Mouse (Mus musculus) liver, embryonic 13.5 days (tissue): ENCODE measurements around the gene Chrnb1. TPM values are rescaled to one million over a fixed set of nuclear protein-coding genes. Genes with fewer than 3 reads are reported as not detected.
A peak's percentile ranks its signal among the peaks of the same experiment; 100 is the strongest.

Source experiments
- ATAC-seq: fragments of 200-750 bp; cut with Nextera tagmentation; 2 replicates; pipeline ENCODE4 v1.8.0; 2017; ENCODE audit warnings: low read depth, mild to moderate bottlenecking, moderate number of reproducible peaks, moderate library complexity
- DNase-seq: peaks from one replicate; pipeline ENCODE4 v3.0.0; 2022
- H3K27ac ChIP-seq: fragments of 300-500 bp; sonication (generic); 2 replicates; pipeline ENCODE4 v1.5.1; 2015; ENCODE audit warnings: moderate library complexity, mild to moderate bottlenecking, inconsistent platforms
- H3K27me3 ChIP-seq: fragments of 300-500 bp; sonication (generic); 2 replicates; pipeline ENCODE4 v1.6.1; 2015; ENCODE audit warnings: mild to moderate bottlenecking, inconsistent platforms
- H3K36me3 ChIP-seq: fragments of 300-500 bp; sonication (generic); 2 replicates; pipeline ENCODE4 v1.6.1; 2015; ENCODE audit warnings: mild to moderate bottlenecking, inconsistent platforms
- H3K4me1 ChIP-seq: fragments of 300-500 bp; sonication (generic); replicated peaks from 2 replicates; pipeline ENCODE4 v1.6.1; 2015; ENCODE audit warnings: inconsistent platforms
- H3K4me2 ChIP-seq: fragments of 300-500 bp; sonication (generic); 2 replicates; pipeline ENCODE4 v1.6.1; 2015; ENCODE audit warnings: inconsistent platforms, mild to moderate bottlenecking, moderate library complexity
- H3K4me3 ChIP-seq: fragments of 300-500 bp; sonication (generic); replicated peaks from 2 replicates; pipeline ENCODE4 v1.5.1; 2015; ENCODE audit warnings: mild to moderate bottlenecking, inconsistent platforms
- H3K9ac ChIP-seq: fragments of 300-500 bp; sonication (generic); 2 replicates; pipeline ENCODE4 v1.6.1; 2015; ENCODE audit warnings: mild to moderate bottlenecking, inconsistent platforms
- H3K9me3 ChIP-seq: fragments of 300-500 bp; sonication (generic); replicated peaks from 2 replicates; pipeline ENCODE4 v1.6.1; 2016; ENCODE audit warnings: inconsistent platforms
- WGBS: fragments of 180-500 bp; shearing (Covaris S2); methylation state at CpG from one replicate; pipeline ENCODE4 v1.1.7; 2015; ENCODE audit not compliant: insufficient replicate concordance; 5-methylcytosine and 5-hydroxymethylcytosine counted together
- polyA plus RNA-seq: library from polyadenylated mRNA; unstranded; fragments of >200 nt; fragmentation: Nextera tagmentation; extraction: Ambion mirVana; gene quantifications from 2 replicates; pipeline ENCODE4 v1.2.1, GENCODE M21; 2015

The Chrnb1 gene
- 0.43 and 0.59 TPM in 2 replicates for polyA plus RNA-seq

DNA sequence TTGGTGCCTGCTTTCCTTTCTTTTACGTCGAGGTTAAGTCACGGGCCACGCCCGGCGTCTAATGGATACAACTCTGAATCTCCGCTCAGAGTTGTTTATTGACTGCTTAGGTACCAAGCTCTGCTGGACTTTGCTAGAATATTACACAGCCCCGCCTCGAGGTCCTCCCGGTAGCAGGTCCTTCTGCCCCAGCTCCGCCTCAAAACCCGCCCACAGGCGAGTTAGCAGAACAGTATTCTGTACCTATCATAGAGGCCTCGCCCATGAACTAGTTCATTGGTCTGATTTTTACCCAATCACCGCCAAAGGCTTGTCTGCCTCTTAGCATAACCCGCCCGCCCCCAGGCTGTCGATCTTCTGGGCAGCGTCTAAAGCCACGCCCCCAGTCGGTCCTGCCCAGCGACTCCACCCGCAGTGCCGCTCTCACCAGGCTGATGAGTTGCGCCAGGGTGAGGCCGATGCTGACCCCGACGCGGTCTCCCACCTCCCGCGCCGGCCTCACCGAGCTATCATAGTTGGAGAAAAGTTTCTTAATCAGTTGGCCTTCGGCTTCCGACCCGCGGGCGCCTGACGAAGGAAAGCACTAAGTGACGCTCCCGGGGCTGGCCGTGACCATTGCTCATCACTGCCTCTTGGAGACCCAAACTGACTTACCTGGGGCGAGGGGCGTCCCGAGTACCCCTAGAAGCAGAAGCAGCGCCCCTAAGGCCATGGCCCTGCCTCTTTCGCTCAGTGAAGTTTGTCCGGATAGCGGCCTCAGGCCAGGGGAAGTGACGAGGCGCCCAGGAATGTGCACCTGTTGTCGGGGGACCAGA, at the start of gene Chrnb1:
TSS of gene Chrnb1 (minus strand) at position 776 of the 815 bp plus-strand sequence.
- Histone ChIP-seq H3K27me3 (peaks cover 75% of the 10 kb centered on the region), H3K9ac (peak within 1 kb of the TSS; percentile 63), H3K27ac (peak within 1 kb of the TSS; percentile 54; the same call in 1 of the 2 replicates), H3K36me3 (no peaks in the 10 kb centered on the region), H3K4me2 (peak within 1 kb of the TSS; percentile 94), H3K4me1 (peaks cover 19% of the 10 kb centered on the region), H3K9me3 (no peaks in the 10 kb centered on the region), H3K4me3 (peak within 1 kb of the TSS; percentile 59)
- DNase-seq (peak; percentile 96), ATAC-seq (peak; percentile 99)
- WGBS: 1% methylated on average over 52 of the region's 52 CpGs

DNA sequence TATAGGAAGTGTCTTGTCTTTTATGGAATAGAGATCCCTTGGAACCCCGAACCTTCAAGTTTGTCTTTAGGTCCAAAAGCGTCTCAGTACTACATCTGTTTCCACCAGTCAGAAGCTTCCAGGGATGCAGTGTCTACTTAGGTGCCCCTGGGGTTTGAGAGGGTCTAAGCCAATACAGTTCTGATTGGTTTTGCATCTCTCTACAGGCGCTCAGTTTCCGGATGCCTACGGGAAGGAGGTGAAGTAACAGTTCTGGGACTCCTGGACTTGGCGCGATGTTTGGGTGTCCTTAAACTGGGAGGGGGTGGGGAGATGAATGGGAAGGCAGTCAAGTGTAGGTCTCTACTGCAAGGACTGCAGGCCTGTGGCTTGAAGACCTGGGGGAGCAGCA, 43.0 kb upstream of the Chrnb1 start:
- H3K27ac ChIP-seq: peak overlapping the region; percentile 85
- H3K9ac ChIP-seq: peak overlapping the region; percentile 80
- peaks cover 63% of the 10 kb centered on the region for H3K4me1 ChIP-seq
- peaks cover 41% of the 10 kb centered on the region for H3K27me3 ChIP-seq
- peak overlapping the region; percentile 70 for H3K4me3 ChIP-seq
- peak; percentile 2; the same call in 1 of the 2 replicates for ATAC-seq
- no peaks in the 10 kb centered on the region for H3K9me3 ChIP-seq
- 2% methylated on average over 7 of the region's 7 CpGs for WGBS
- no peak for DNase-seq
- H3K36me3 ChIP-seq: 0 out of 2 replicates have a peak, but pooled peaks cover 3% of the 10 kb centered on the region
- H3K4me2 ChIP-seq: peak overlapping the region; percentile 95

DNA sequence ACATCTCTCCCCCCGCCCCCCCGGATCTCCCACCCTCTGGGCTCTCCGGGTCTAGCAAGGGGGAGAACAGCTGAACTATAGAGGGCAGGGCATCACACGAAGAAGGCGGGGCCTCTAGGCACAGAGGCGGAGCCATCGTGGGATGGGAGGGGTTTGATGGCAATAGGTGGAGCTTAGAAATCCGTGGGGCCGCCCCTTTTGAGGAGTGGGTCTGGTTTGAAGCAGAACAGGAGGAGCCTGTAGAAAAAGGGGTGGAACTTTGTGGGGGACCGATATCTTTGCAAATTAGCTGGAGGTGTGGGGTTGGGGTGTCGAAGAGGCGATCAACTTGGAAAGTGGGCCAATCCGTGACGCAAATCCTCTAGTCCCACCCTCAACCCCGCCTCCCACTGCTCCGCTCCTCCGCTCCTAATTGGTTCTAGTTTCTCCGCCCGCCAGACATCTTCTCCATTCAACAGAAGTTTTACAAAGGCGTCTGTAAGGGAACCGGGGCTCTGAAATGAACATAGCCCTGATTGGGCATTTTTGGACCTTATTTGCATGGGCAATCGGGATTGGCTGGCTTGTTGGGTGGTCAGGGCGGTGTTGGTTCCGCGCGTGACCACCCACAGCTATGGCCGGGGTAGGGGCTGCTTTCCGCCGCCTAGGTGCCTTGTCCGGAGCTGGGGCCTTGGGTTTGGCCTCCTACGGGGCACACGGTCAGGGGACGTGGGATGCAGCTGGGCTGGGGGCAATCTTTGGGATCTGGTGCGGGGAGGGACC, 42.4 kb upstream of the Chrnb1 start, which contains the start of gene Tmem256:
TSS of gene Tmem256 (plus strand) at position 563 of the 762 bp plus-strand sequence.
- H3K4me1 ChIP-seq: peaks cover 65% of the 10 kb centered on the region
- under 1% methylated on average over 34 of the region's 34 CpGs for WGBS
- peak within 1 kb of the TSS; percentile 80 for H3K9ac ChIP-seq

DNA sequence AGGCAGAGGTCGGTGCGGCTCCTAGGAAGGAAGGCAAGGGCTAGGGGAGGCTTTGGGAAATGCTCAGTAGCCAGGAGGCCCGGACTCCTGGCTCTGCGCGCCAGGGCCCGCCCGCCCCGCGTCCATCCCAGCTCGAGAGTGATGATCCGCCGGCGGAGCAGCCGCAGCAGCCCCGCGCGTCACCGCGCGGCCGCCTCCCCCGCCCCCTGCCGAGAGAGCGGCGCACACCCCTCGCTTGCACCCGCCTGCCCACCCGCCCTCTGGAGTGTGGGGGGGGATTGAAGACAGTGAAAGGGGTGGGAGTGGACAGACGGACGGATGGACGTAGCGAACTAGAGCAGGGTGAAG, 41.8 kb upstream of the Chrnb1 start, which contains the start of gene Nlgn2:
TSS of gene Nlgn2 (minus strand) at position 181 of the 348 bp plus-strand sequence.
- DNase-seq (no peak), ATAC-seq (peak; percentile 35)
- Histone ChIP-seq H3K9me3 (no peaks in the 10 kb centered on the region), H3K9ac (peak within 1 kb of the TSS; percentile 80), H3K4me1 (peaks cover 59% of the 10 kb centered on the region), H3K27ac (peak within 1 kb of the TSS; percentile 85), H3K4me2 (peak within 1 kb of the TSS; percentile 95), H3K27me3 (peaks cover 52% of the 10 kb centered on the region), H3K36me3 (0 out of 2 replicates have a peak, but pooled peaks cover 3% of the 10 kb centered on the region), H3K4me3 (peak within 1 kb of the TSS; percentile 70)
- under 1% methylated on average over 32 of the region's 32 CpGs for WGBS

More for the DNA sequence above, 42.4 kb upstream of the Chrnb1 start, which contains the start of gene Tmem256:
- ATAC-seq (peak; percentile 89), DNase-seq (peak; percentile 96)
- Histone ChIP-seq H3K36me3 (0 out of 2 replicates have a peak, but pooled peaks cover 3% of the 10 kb centered on the region), H3K4me3 (peak within 1 kb of the TSS; percentile 70), H3K27ac (peak within 1 kb of the TSS; percentile 85), H3K9me3 (no peaks in the 10 kb centered on the region), H3K4me2 (peak within 1 kb of the TSS; percentile 95), H3K27me3 (peaks cover 46% of the 10 kb centered on the region)

DNA sequence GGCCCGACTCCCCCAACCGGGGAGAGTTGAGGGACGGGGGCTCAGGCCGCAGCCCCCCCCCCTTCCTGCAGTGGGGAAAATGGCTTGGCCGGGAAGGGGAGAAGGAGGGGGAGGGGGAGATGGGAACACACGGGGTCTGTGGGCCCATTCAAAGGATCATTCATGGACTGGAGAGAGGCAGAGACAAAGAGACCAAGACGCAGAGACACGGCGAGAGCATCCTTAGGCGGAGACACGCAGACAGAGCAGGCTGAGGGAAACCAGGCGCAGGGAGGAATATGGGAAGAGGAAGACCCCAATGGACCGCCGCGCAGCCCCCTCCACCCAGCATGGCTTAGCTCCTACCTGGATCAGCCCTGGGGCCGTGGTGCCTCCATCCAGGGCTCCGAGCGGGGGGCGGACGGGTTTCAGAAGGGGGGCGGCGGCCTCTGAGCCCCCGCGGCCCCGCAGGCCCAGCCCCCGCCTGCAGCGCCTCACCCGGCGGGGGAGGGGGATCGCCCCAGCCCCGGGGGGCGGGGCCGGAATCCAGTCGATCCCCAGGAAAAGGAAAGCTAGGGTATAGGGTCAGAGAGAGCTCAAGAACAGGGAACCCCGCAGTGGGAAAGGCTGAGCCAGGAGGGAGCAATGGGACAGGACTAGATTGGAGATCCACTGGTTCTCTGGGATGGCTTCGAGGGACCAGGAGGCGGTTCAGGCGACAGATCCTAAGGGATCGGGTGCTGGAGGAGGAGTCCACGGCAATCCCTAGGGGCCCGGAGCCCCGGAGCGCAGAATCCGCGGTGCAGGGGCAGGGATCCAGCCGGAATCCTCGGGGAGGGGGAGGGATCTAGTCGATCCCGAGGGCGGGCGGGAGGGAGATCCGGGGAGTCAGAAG, 41.2 kb upstream of the Chrnb1 start:
- Histone ChIP-seq H3K9ac (peak overlapping the region; percentile 72), H3K4me1 (peaks cover 58% of the 10 kb centered on the region)
- WGBS: 2% methylated on average over 50 of the region's 52 CpGs

DNA sequence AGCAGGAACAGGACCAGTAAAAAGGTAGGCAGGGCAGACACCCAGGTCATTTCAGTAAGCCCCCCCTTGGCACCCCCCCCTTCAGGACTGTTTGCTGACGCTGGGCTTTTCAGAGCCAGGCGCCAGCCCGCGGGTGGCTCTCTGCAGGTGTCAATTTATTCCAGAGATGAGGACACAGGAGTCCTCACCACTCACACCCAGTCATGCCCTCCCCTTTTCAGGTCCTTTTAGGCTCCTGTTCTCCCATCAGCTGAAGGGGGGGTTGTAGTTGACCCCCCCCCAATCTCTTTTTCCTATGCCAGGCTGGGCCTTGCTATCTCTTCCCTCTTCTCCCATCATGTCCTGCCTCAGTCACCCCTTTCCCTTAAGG, 40.2 kb upstream of the Chrnb1 start:
- ATAC-seq (no peak), DNase-seq (no peak)
- H3K4me3 ChIP-seq: no peak overlapping the region; the same call in 1 of the 2 replicates
- H3K36me3 ChIP-seq: 0 out of 2 replicates have a peak, but pooled peaks cover 3% of the 10 kb centered on the region
- H3K9ac ChIP-seq: no peak overlapping the region
- WGBS: 17% methylated on average over 4 of the region's 4 CpGs
- peaks cover 65% of the 10 kb centered on the region for H3K4me1 ChIP-seq
- peaks cover 58% of the 10 kb centered on the region for H3K27me3 ChIP-seq
- no peak overlapping the region for H3K27ac ChIP-seq
- H3K4me2 ChIP-seq: peak overlapping the region; percentile 95
- H3K9me3 ChIP-seq: no peaks in the 10 kb centered on the region

More for the DNA sequence above, 41.2 kb upstream of the Chrnb1 start:
- H3K4me2 ChIP-seq: peak overlapping the region; percentile 95
- H3K9me3 ChIP-seq: no peaks in the 10 kb centered on the region
- H3K27me3 ChIP-seq: peaks cover 58% of the 10 kb centered on the region
- peak overlapping the region; percentile 55 for H3K27ac ChIP-seq
- no peak for ATAC-seq
- DNase-seq: no peak
- 0 out of 2 replicates have a peak, but pooled peaks cover 3% of the 10 kb centered on the region for H3K36me3 ChIP-seq
- peak overlapping the region; percentile 70 for H3K4me3 ChIP-seq

DNA sequence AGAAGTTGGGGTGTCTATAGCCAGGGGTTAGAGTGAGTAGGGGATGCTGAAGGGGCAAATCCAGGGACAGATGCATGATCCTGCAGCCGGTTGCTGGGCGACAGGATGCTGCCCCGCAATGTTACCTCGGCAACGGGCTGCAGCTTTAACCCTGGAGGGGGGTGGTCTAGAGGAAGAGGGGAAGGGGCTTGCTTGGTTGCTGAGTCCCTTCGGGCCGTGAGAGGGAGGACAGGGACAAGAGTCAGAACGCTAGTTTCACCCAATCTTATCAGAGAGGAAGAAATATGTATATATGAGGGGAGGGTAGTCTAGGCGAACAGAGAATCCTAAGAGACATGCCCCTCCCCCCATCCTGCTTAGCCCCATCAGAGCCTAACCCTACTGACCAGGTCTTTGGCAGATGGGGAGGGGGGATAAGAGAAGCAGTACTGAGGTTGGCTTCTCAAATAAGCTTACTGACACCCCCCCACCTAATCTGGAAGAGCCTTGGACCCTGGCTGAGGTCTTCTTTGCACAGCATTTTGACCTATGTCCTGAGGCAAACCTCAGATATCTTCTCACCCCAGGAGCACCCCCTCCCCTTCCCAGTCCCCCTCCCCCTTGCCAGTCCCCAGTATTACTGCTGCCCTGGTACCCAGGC, 39.7 kb upstream of the Chrnb1 start:
- Histone ChIP-seq H3K4me1 (peaks cover 65% of the 10 kb centered on the region), H3K27ac (no peak overlapping the region), H3K36me3 (0 out of 2 replicates have a peak, but pooled peaks cover 3% of the 10 kb centered on the region), H3K4me2 (peak overlapping the region; percentile 95; the same call in 1 of the 2 replicates), H3K9me3 (no peaks in the 10 kb centered on the region), H3K9ac (no peak overlapping the region), H3K4me3 (no peak overlapping the region; the same call in 1 of the 2 replicates), H3K27me3 (peaks cover 58% of the 10 kb centered on the region)
- WGBS: 15% methylated on average over 9 of the region's 9 CpGs
- ATAC-seq (no peak), DNase-seq (no peak)

DNA sequence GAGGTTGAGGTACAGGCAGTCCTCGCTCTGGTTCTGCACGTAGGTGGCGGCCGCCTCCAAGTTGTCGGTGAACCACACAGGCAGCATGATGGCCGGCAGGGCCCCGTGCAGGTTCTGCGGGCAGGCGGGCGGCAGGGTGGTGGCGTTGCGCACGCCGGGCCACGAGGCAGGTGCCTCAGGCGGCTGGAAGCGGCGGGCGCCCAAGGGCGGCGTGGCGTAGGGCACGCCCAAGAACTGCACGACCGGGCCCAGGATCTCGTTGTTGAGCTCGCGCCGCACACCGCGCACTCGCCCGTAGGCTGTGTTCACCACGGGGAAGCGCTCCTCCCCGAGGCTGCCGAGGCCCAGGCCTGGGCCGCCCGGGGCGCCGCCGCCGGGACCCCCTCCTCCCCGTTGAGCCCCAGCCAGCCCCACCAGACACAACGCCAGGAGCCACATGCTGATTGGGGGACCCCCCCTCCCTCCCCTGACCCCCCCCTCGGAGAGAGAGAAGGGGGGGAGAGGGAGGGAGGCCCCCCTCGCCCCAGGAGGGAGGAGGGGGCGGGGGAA, 38.3 kb upstream of the Chrnb1 start:
- Histone ChIP-seq H3K27ac (0 out of 2 replicates have a peak overlapping the region, but pooled peaks have one; percentile 19), H3K4me2 (peak overlapping the region; percentile 71), H3K9me3 (no peaks in the 10 kb centered on the region), H3K4me3 (peak overlapping the region; percentile 53), H3K9ac (peak overlapping the region; percentile 68), H3K4me1 (peaks cover 53% of the 10 kb centered on the region), H3K27me3 (peaks cover 61% of the 10 kb centered on the region), H3K36me3 (no peaks in the 10 kb centered on the region)
- peak; percentile 55 for DNase-seq
- WGBS: 2% methylated on average over 45 of the region's 48 CpGs
- peak; percentile 21; the same call in 1 of the 2 replicates for ATAC-seq

DNA sequence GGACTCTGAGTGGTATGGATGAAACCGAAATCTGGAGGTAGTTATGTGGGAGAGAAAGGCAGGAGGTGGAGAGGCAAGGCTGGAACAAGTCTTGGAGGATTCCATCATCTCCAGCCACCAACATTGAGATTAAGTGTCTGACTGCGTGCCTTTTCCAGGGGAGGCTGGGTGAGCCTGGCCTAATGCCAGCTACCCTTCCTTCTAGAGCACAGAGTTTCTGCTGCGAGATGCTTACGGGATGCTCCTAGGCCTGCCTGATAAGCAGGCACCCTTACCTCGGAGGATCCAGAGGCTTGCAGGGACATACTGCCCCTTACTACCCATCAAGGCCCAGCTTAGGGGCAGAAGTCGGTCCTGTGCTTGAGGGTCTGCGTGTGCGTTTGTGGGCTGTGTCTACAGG, 37.8 kb upstream of the Chrnb1 start:
- DNase-seq (no peak), ATAC-seq (no peak)
- Histone ChIP-seq H3K27ac (no peak overlapping the region), H3K4me3 (peak overlapping the region; percentile 53), H3K9me3 (no peaks in the 10 kb centered on the region), H3K4me2 (peak overlapping the region; percentile 71), H3K27me3 (peaks cover 61% of the 10 kb centered on the region), H3K9ac (peak overlapping the region; percentile 68), H3K36me3 (no peaks in the 10 kb centered on the region), H3K4me1 (peaks cover 51% of the 10 kb centered on the region)
- 43% methylated on average over 8 of the region's 8 CpGs for WGBS

DNA sequence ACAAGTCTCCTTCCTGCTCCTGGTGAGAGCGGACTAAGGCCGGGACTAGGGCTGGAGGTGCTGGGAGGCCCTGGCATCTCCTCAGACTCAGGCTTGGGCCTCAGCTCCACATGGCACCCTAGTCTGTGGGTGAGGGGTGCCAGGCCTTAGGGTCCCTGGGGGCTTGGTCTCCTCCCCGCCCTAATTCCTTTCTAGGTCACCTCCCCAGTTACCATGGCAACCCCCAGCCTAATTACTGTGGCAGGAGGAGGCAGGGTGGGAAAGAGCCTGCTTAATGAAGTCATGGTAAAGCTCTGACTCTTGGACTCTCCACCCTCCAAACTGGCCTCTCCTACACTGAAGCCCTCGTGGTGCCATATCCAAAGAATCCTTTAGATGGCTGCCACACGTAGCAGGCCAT, 33.1 kb upstream of the Chrnb1 start:
- no peaks in the 10 kb centered on the region for H3K9me3 ChIP-seq
- DNase-seq (no peak), ATAC-seq (0 out of 2 replicates have a peak, but pooled peaks have one; percentile 24)
- no peak overlapping the region for H3K4me3 ChIP-seq
- H3K27me3 ChIP-seq: peaks cover 23% of the 10 kb centered on the region
- H3K4me2 ChIP-seq: no peak overlapping the region
- no peak overlapping the region for H3K27ac ChIP-seq
- peaks cover 13% of the 10 kb centered on the region for H3K4me1 ChIP-seq
- peaks cover 24% of the 10 kb centered on the region for H3K36me3 ChIP-seq
- H3K9ac ChIP-seq: no peak overlapping the region
- WGBS: 76% methylated on average over 5 of the region's 5 CpGs
